Mouse (Mus musculus): ENCODE results near the gene Aifm3. TPM values are rescaled to one million over a fixed set of nuclear protein-coding genes. Genes with fewer than 3 reads are reported as not detected.

The Aifm3 gene
- polyA plus RNA-seq, 1 experiment: 4.6 TPM

- Histone ChIP-seq H3K27me3 (ENCODE audit: control insufficient read depth, insufficient read depth, low read length) (no peaks in the 10 kb centered on the region), H3K4me3 (ENCODE audit: control insufficient read depth, low read depth, low read length) (no peak overlapping the region), H3K4me1 (ENCODE audit: control insufficient read depth, insufficient read depth, low read length) (peaks cover 5% of the 10 kb centered on the region), H3K27ac (ENCODE audit: control insufficient read depth, insufficient read depth, low read depth, low read length) (no peak overlapping the region), H3K36me3 (ENCODE audit: control insufficient read depth, insufficient read depth, low read length) (no peaks in the 10 kb centered on the region)
- TF ChIP-seq POLR2A (IDR thresholded peaks at IDR 0.05; ENCODE audit: control insufficient read depth, low read depth, low read length): no peak
- TF ChIP-seq CTCF (IDR thresholded peaks at IDR 0.05; ENCODE audit: control insufficient read depth, insufficient read depth, insufficient replicate concordance, low read depth, low read length): no peak
Measured at GRCm38 (mm10) chr16:17511431-17511830, 22.0 kb downstream of the Aifm3 start.

GRCm38 (mm10) chr16:17518910-17519309 is 29.5 kb downstream of the Aifm3 start:
- Histone ChIP-seq H3K4me1 (ENCODE audit: control insufficient read depth, insufficient read depth, low read length) (no peaks in the 10 kb centered on the region), H3K36me3 (ENCODE audit: control insufficient read depth, insufficient read depth, low read length) (peaks cover 3% of the 10 kb centered on the region), H3K27ac (ENCODE audit: control insufficient read depth, insufficient read depth, low read depth, low read length) (no peak overlapping the region), H3K4me3 (ENCODE audit: control insufficient read depth, low read depth, low read length) (no peak overlapping the region), H3K27me3 (ENCODE audit: control insufficient read depth, insufficient read depth, low read length) (no peaks in the 10 kb centered on the region)
- TF ChIP-seq POLR2A (IDR thresholded peaks at IDR 0.05; ENCODE audit: control insufficient read depth, low read depth, low read length): no peak
- TF ChIP-seq CTCF (IDR thresholded peaks at IDR 0.05; ENCODE audit: control insufficient read depth, insufficient read depth, insufficient replicate concordance, low read depth, low read length): no peak

DNA sequence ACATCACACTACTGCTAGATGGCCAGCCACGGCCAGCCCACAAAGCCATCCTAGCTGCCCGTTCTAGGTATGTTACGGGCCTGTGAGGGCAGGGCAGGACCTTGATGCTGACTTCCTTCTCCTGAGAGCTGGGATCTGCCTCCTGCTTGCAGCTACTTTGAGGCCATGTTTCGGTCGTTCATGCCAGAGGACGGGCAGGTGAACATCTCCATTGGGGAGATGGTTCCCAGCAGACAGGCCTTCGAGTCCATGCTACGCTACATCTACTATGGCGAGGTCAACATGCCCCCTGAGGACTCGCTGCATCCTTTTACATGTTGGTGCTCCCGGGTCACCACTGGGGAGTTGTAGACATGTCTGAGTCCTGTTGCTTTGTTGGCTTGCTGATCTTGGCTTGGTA is 34.7 kb downstream of the Aifm3 start:
- no peak overlapping the region for H3K27ac ChIP-seq (ENCODE audit: control insufficient read depth, insufficient read depth, low read depth, low read length)
- no peaks in the 10 kb centered on the region for H3K4me1 ChIP-seq (ENCODE audit: control insufficient read depth, insufficient read depth, low read length)
- TF ChIP-seq CTCF (IDR thresholded peaks at IDR 0.05; ENCODE audit: control insufficient read depth, insufficient read depth, insufficient replicate concordance, low read depth, low read length) (no peak), POLR2A (IDR thresholded peaks at IDR 0.05; ENCODE audit: control insufficient read depth, low read depth, low read length) (no peak)
- no peaks in the 10 kb centered on the region for H3K27me3 ChIP-seq (ENCODE audit: control insufficient read depth, insufficient read depth, low read length)
- peaks cover 1% of the 10 kb centered on the region for H3K36me3 ChIP-seq (ENCODE audit: control insufficient read depth, insufficient read depth, low read length)
- no peak overlapping the region for H3K4me3 ChIP-seq (ENCODE audit: control insufficient read depth, low read depth, low read length)

GRCm38 (mm10) chr16:17525524-17525923 is 36.1 kb downstream of the Aifm3 start:
- no peaks in the 10 kb centered on the region; the same call in none of the 2 replicates for H3K36me3 ChIP-seq (ENCODE audit: control insufficient read depth, insufficient read depth, low read length)
- H3K4me1 ChIP-seq (ENCODE audit: control insufficient read depth, insufficient read depth, low read length): peaks cover 3% of the 10 kb centered on the region
- TF ChIP-seq POLR2A (IDR thresholded peaks at IDR 0.05; ENCODE audit: control insufficient read depth, low read depth, low read length) (no peak), CTCF (IDR thresholded peaks at IDR 0.05; ENCODE audit: control insufficient read depth, insufficient read depth, insufficient replicate concordance, low read depth, low read length) (no peak)
- H3K27ac ChIP-seq (ENCODE audit: control insufficient read depth, insufficient read depth, low read depth, low read length): no peak overlapping the region
- no peak overlapping the region for H3K4me3 ChIP-seq (ENCODE audit: control insufficient read depth, low read depth, low read length)
- H3K27me3 ChIP-seq (ENCODE audit: control insufficient read depth, insufficient read depth, low read length): no peaks in the 10 kb centered on the region

GRCm38 (mm10) chr16:17526223-17526622 is 36.8 kb downstream of the Aifm3 start:
- H3K27ac ChIP-seq (ENCODE audit: control insufficient read depth, insufficient read depth, low read depth, low read length): no peak overlapping the region
- no peaks in the 10 kb centered on the region; the same call in none of the 2 replicates for H3K36me3 ChIP-seq (ENCODE audit: control insufficient read depth, insufficient read depth, low read length)
- TF ChIP-seq CTCF (IDR thresholded peaks at IDR 0.05; ENCODE audit: control insufficient read depth, insufficient read depth, insufficient replicate concordance, low read depth, low read length) (no peak), POLR2A (IDR thresholded peaks at IDR 0.05; ENCODE audit: control insufficient read depth, low read depth, low read length) (no peak)
- H3K27me3 ChIP-seq (ENCODE audit: control insufficient read depth, insufficient read depth, low read length): no peaks in the 10 kb centered on the region
- H3K4me3 ChIP-seq (ENCODE audit: control insufficient read depth, low read depth, low read length): no peak overlapping the region
- peaks cover 3% of the 10 kb centered on the region for H3K4me1 ChIP-seq (ENCODE audit: control insufficient read depth, insufficient read depth, low read length)

DNA sequence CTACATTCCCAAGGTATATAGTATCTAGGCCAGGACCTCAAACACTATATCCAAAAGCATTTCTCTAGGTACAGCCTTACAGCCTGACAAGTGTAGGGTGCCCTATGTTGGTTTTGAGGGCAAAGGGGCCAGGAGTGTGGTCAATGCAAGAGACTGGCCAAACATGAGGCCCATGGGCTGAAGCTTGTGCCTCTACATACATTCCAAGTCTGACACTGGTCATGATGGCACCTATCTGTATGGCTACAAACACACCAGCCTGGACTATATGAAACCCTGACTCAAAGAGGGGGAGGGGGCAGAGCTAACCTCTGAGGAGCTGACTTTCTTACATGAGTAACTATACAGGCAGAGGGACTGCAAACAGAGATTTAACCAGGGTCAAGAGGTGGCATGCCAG is 38.2 kb downstream of the Aifm3 start:
- Histone ChIP-seq H3K27me3 (ENCODE audit: control insufficient read depth, insufficient read depth, low read length) (no peaks in the 10 kb centered on the region), H3K4me1 (ENCODE audit: control insufficient read depth, insufficient read depth, low read length) (peaks cover 3% of the 10 kb centered on the region), H3K27ac (ENCODE audit: control insufficient read depth, insufficient read depth, low read depth, low read length) (no peak overlapping the region), H3K4me3 (ENCODE audit: control insufficient read depth, low read depth, low read length) (no peak overlapping the region), H3K36me3 (ENCODE audit: control insufficient read depth, insufficient read depth, low read length) (no peaks in the 10 kb centered on the region; the same call in 1 of the 2 replicates)
- TF ChIP-seq POLR2A (IDR thresholded peaks at IDR 0.05; ENCODE audit: control insufficient read depth, low read depth, low read length): no peak
- TF ChIP-seq CTCF (IDR thresholded peaks at IDR 0.05; ENCODE audit: control insufficient read depth, insufficient read depth, insufficient replicate concordance, low read depth, low read length): no peak

DNA sequence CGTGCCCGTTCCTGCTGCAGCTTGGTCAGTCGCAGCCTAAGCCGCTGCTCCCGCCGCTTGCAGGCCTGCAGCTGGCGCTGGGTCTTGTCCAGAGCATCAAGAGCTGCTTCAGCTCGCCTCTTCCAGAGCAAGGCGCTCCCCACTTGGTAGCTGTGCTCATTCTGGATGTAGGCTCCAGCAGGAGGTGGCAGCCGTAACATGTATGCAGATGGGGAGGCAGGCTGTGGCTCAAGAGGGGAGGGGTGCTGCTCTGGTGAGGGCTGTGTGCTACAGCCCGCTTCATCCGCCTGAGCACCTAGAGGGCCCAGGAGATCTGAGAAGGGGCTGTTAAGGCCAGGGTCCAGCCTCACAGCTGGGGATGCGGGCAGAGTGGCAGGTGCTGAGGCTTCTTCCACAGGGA is 38.9 kb downstream of the Aifm3 start:
- Histone ChIP-seq H3K27me3 (ENCODE audit: control insufficient read depth, insufficient read depth, low read length) (no peaks in the 10 kb centered on the region), H3K27ac (ENCODE audit: control insufficient read depth, insufficient read depth, low read depth, low read length) (no peak overlapping the region), H3K4me3 (ENCODE audit: control insufficient read depth, low read depth, low read length) (no peak overlapping the region), H3K4me1 (ENCODE audit: control insufficient read depth, insufficient read depth, low read length) (peaks cover 3% of the 10 kb centered on the region), H3K36me3 (ENCODE audit: control insufficient read depth, insufficient read depth, low read length) (no peaks in the 10 kb centered on the region; the same call in 1 of the 2 replicates)
- TF ChIP-seq POLR2A (IDR thresholded peaks at IDR 0.05; ENCODE audit: control insufficient read depth, low read depth, low read length): no peak
- TF ChIP-seq CTCF (IDR thresholded peaks at IDR 0.05; ENCODE audit: control insufficient read depth, insufficient read depth, insufficient replicate concordance, low read depth, low read length): no peak
